Mouse (Mus musculus) heart, embryonic 14.5 days (tissue): Measurements from ENCODE around the gene Ccm2l. TPM values are rescaled to one million over a fixed set of nuclear protein-coding genes. Genes with fewer than 3 reads are reported as not detected.

Source experiments
- ATAC-seq: fragments of 200-750 bp; cut with Nextera tagmentation; 2 replicates; pipeline ENCODE4 v1.8.0; 2017; ENCODE audit warnings: low read depth, moderate TSS enrichment; ENCODE audit not compliant: insufficient number of reproducible peaks, insufficient read depth, low FRiP score
- H3K27ac ChIP-seq, 2 experiments: fragments of 200-500 bp in 1 of 2; fragments of 300-500 bp in 1 of 2; sonication (generic) in 1 of 2; replicated peaks in 1 of 2; 2 replicates each; pipeline ENCODE4 v1.5.1; 2012 to 2014; ENCODE audit warnings: low read depth in 2 of 2, low read length in 2 of 2, control low read depth in 1 of 2, mild to moderate bottlenecking in 1 of 2, mixed read lengths in 1 of 2; ENCODE audit not compliant: control insufficient read depth in 1 of 2, insufficient read depth in 1 of 2
- H3K27me3 ChIP-seq: fragments of 300-500 bp; sonication (generic); 2 replicates; pipeline ENCODE4 v1.6.1; 2014; ENCODE audit warnings: mild to moderate bottlenecking, low read length, control low read depth; ENCODE audit not compliant: control insufficient read depth, insufficient read depth
- H3K36me3 ChIP-seq: fragments of 300-500 bp; sonication (generic); 2 replicates; pipeline ENCODE4 v1.6.1; 2014; ENCODE audit warnings: mild to moderate bottlenecking, control low read depth, low read length, mixed read lengths; ENCODE audit not compliant: control insufficient read depth, insufficient read depth
- H3K4me1 ChIP-seq, 2 experiments: fragments of 200-500 bp in 1 of 2; fragments of 300-500 bp in 1 of 2; sonication (generic) in 1 of 2; 2 replicates each; pipeline ENCODE4 v1.6.1; 2012 to 2014; ENCODE audit warnings: low read length in 2 of 2, control low read depth in 1 of 2, mixed read lengths in 1 of 2; ENCODE audit not compliant: control insufficient read depth in 2 of 2, insufficient read depth in 2 of 2
- H3K4me2 ChIP-seq: fragments of 300-500 bp; sonication (generic); 2 replicates; pipeline ENCODE4 v1.6.1; 2014; ENCODE audit warnings: mild to moderate bottlenecking, low read length
- H3K4me3 ChIP-seq, 2 experiments: fragments of 200-500 bp in 1 of 2; fragments of 300-500 bp in 1 of 2; sonication (generic) in 1 of 2; 2 replicates each; pipeline ENCODE4 v1.5.1; 2012 to 2014; ENCODE audit warnings: low read length in 2 of 2, mild to moderate bottlenecking in 2 of 2, control low read depth in 1 of 2, low read depth in 1 of 2, moderate library complexity in 1 of 2; ENCODE audit not compliant: control insufficient read depth in 1 of 2, insufficient read depth in 1 of 2
- H3K9ac ChIP-seq: fragments of 300-500 bp; sonication (generic); 2 replicates; pipeline ENCODE4 v1.6.1; 2014; ENCODE audit warnings: mild to moderate bottlenecking, low read length
- H3K9me3 ChIP-seq: fragments of 300-500 bp; sonication (generic); 2 replicates; pipeline ENCODE4 v1.6.1; 2016; ENCODE audit warnings: low read length, control low read depth; ENCODE audit not compliant: control insufficient read depth
- WGBS: fragments of 180-500 bp; shearing (Covaris S2); extraction: QIAGEN DNeasy Blood & Tissue Kit; methylation state at CpG from one replicate; pipeline ENCODE4 v1.1.7; 2014; 5-methylcytosine and 5-hydroxymethylcytosine counted together
- polyA plus RNA-seq: library from polyadenylated mRNA; unstranded; fragments of >200 nt; fragmentation: Nextera tagmentation; extraction: Ambion mirVana; gene quantifications from 2 replicates; pipeline ENCODE4 v1.2.1, GENCODE M21; 2014

Ccm2l gene
- polyA plus RNA-seq, 1 experiment from 2014 or later = 7.9 TPM

DNA sequence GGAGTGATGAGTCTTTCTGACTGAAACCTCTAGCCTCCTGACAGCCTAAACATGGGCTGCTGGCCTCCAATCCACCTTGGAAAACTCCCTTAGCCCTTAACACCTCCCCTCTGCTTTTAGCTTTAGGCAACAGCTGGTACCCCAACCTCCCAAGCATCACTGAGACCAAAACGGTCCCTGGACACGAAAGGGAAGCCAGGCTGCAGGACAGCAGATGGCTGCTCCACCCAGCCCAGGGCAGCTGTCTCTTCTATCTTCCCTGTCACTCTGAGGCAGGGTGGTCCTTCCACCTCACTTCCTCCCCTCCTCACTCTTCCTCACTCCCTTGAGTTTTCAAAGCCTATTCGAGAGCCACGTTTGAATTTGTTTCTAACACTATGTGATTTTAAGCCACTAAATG lies 35.3 kb upstream of the Ccm2l start:
- Histone ChIP-seq H3K9me3 (no peaks in the 10 kb centered on the region), H3K27ac (no peak overlapping the region), H3K9ac (no peak overlapping the region), H3K27me3 (peaks cover 76% of the 10 kb centered on the region), H3K4me2 (no peak overlapping the region), H3K36me3 (no peaks in the 10 kb centered on the region), H3K4me1 (peaks cover 0 to 4% of the 10 kb centered on the region in 2 experiments; a peak in 1 of 4 replicates), H3K4me3 (no peak overlapping the region)
- no peak for ATAC-seq
- 21% methylated on average over 4 of the region's 4 CpGs for WGBS

DNA sequence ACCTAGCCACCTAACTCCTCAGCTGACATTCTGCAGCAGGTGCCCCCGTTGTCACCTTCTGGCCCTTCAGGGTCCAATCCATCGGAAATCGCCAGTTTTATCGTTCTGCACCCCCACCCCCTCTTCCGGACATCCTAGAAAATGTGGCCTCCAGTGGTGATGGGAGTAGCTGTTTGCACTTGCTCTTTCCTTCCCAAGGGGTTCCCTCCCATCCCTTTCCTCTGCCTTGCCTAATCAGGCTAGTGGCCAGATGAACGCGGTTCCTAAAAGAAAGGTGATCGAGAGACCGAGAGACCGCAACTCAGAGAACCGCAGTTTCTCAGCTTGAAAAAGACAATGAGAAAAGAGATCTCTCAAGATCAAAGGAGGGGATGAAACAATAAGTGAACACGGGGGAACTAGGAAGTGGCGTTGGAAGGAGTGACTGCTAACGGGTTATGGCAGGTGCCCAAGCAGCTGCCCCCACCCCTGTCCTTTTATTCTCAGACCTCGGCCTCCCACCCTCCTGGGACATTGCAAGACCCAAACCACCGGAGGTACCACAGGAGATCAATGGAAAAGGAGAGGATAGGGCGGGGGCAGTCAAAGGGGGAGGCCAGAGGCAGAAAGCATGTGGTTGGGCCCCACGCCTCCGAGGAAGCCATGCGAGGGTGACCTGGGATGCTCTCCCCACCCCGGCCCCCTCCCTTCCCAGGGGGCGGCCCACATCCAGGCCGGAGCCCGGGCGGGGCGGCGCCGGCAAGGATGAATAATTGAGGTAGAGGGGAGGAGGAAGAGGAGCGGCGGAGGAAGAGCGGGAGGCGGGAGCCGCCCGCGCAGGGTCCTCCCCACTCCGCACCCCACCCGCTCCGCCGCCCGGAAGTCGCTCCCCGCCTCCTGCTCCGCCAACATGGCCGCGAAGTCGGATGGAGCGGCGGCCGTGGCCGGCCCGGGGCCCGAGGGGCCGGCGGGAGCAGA lies 34.4 kb upstream of the Ccm2l start, which contains the start of gene Xkr7:
Gene Xkr7 (plus strand): TSS at position 727 of the 957 bp plus-strand sequence.
- no peak within 1 kb of the TSS for H3K27ac ChIP-seq
- peaks cover 0 to 4% of the 10 kb centered on the region in 2 experiments; a peak in 1 of 4 replicates for H3K4me1 ChIP-seq
- H3K4me3 ChIP-seq = peak within 1 kb of the TSS; percentile 29 to 36; a peak in 3 of 4 replicates
- H3K4me2 ChIP-seq = peak within 1 kb of the TSS; percentile 72
- 0 out of 2 replicates have a peak, but pooled peaks have one; percentile 21 for ATAC-seq
- 3% methylated on average over 48 of the region's 54 CpGs for WGBS
- H3K36me3 ChIP-seq = no peaks in the 10 kb centered on the region
- peaks cover 81% of the 10 kb centered on the region for H3K27me3 ChIP-seq
- no peaks in the 10 kb centered on the region for H3K9me3 ChIP-seq
- H3K9ac ChIP-seq = no peak within 1 kb of the TSS

DNA sequence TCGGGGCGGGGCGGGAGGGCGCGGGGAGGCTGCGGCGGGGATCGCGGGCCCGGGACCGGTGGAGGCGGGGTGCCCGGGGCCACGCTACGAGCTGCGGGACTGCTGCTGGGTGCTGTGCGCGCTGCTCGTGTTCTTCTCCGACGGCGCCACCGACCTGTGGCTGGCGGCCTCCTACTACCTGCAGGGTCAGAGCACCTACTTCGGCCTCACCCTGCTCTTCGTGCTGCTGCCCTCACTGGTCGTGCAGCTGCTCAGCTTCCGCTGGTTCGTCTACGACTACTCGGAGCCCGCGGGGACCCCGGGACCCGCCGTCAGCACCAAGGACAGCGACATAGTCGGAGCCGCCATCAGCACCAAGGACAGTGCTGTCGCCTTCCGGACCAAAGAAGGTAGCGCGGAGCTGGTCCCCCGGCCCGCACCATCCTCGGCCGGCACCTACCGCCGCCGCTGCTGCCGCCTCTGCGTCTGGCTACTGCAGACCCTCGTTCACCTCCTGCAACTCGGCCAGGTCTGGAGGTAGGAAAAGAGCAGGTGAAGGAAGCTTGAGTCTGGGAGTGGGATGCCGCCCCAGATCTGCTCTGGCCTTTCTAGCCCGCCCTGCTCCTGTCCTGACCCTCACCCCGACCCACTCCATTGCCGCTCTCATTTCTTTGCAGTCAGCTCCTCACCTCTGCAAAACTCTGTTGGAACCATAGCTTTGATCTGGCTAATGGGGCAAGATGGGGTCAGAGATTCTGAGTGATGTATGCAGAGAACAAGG lies 33.5 kb upstream of the Ccm2l start:
- 2% methylated on average over 43 of the region's 58 CpGs for WGBS
- Histone ChIP-seq H3K27me3 (peaks cover 81% of the 10 kb centered on the region), H3K4me1 (peaks cover 0 to 4% of the 10 kb centered on the region in 2 experiments; a peak in 1 of 4 replicates), H3K4me3 (peak overlapping the region; percentile 29 to 36; a peak in 3 of 4 replicates), H3K4me2 (peak overlapping the region; percentile 72), H3K27ac (no peak overlapping the region), H3K9ac (no peak overlapping the region), H3K9me3 (no peaks in the 10 kb centered on the region), H3K36me3 (no peaks in the 10 kb centered on the region)
- ATAC-seq = peak; percentile 50

DNA sequence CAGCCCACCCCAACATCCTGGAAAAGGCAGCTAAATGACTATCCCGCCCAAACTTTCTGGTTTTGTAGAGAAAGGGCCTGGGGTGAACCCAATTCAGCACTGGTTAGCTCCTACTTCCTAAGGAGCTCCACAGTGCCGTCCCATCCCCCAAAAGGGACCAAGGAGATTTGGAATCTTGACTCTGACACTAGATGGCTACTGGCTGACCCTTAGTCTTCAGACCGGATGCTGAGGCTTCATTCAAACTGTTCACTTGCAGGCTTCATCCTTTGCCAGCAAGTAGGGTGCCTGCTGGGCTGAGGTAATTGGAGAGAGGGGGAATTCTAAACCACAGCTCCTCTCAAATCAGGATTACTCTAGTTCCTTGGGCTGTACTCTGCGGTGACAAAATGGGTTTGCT lies 32.8 kb upstream of the Ccm2l start:
- Histone ChIP-seq H3K9me3 (no peaks in the 10 kb centered on the region), H3K4me1 (peaks cover 0 to 4% of the 10 kb centered on the region in 2 experiments; a peak in 1 of 4 replicates), H3K27ac (no peak overlapping the region), H3K36me3 (no peaks in the 10 kb centered on the region), H3K9ac (no peak overlapping the region), H3K4me3 (no peak overlapping the region), H3K27me3 (peaks cover 83% of the 10 kb centered on the region), H3K4me2 (no peak overlapping the region)
- ATAC-seq = no peak
- WGBS = 13% methylated on average over 4 of the region's 4 CpGs

- Histone ChIP-seq H3K9me3 (no peaks in the 10 kb centered on the region), H3K4me2 (no peak overlapping the region), H3K9ac (no peak overlapping the region), H3K27ac (no peak overlapping the region), H3K36me3 (no peaks in the 10 kb centered on the region), H3K27me3 (peaks cover 81% of the 10 kb centered on the region), H3K4me1 (peaks cover 0 to 4% of the 10 kb centered on the region in 2 experiments; a peak in 1 of 4 replicates), H3K4me3 (no peak overlapping the region)
- WGBS = 60% methylated on average over 5 of the region's 5 CpGs
- ATAC-seq = no peak
Measured at GRCm38 (mm10) chr2:153033545-153034230, 32.1 kb upstream of the Ccm2l start.

GRCm38 (mm10) chr2:153036690-153037089 lies 29.1 kb upstream of the Ccm2l start:
- Histone ChIP-seq H3K9me3 (no peaks in the 10 kb centered on the region), H3K4me2 (no peak overlapping the region), H3K36me3 (no peaks in the 10 kb centered on the region), H3K27ac (no peak overlapping the region), H3K4me1 (peaks cover 0 to 4% of the 10 kb centered on the region in 2 experiments; a peak in 1 of 4 replicates), H3K9ac (no peak overlapping the region), H3K27me3 (peaks cover 53% of the 10 kb centered on the region), H3K4me3 (no peak overlapping the region)
- no peak for ATAC-seq
- 0% methylated on average over 2 of the region's 2 CpGs for WGBS

GRCm38 (mm10) chr2:153043886-153044285 lies 21.9 kb upstream of the Ccm2l start:
- H3K27me3 ChIP-seq = no peaks in the 10 kb centered on the region

More at GRCm38 (mm10) chr2:153043886-153044285, 21.9 kb upstream of the Ccm2l start:
- no peaks in the 10 kb centered on the region; a peak in 1 of 4 replicates for H3K4me1 ChIP-seq
- WGBS = 46% methylated on average over 3 of the region's 3 CpGs
- no peaks in the 10 kb centered on the region for H3K36me3 ChIP-seq
- no peak overlapping the region for H3K4me2 ChIP-seq
- no peaks in the 10 kb centered on the region for H3K9me3 ChIP-seq
- no peak overlapping the region for H3K27ac ChIP-seq
- no peak overlapping the region for H3K9ac ChIP-seq
- H3K4me3 ChIP-seq = no peak overlapping the region
- ATAC-seq = no peak
